Mouse (Mus musculus): Measurements from ENCODE around the gene Kcng4. TPM values are rescaled to one million over a fixed set of nuclear protein-coding genes. Genes with fewer than 3 reads are reported as not detected.

Kcng4 gene
- total RNA-seq, 2 experiments from 2014 or later = 11.4 to 11.8 TPM

DNA sequence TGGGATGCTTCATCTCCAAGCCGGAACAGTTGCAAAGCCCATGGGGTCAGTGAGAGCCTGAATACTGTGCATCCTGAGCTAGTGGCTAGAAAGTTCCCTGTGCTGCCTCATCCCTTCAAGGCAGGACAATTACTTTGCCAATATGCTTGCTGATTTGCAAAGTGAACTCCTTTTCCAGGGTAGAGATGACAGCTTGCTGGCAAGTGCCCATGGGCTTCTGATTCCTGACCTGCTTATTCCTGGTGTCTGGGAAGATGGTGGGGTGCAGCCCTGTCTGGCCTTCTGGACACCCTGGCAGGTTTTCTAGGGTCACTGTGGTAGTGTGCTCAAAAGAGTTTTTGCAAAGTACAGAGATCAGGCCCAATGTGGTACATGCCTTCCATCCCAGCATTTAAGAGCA lies 7.5 kb upstream of the Kcng4 start:
- DNase-seq (ENCODE audit: low spot score) = no peak

DNA sequence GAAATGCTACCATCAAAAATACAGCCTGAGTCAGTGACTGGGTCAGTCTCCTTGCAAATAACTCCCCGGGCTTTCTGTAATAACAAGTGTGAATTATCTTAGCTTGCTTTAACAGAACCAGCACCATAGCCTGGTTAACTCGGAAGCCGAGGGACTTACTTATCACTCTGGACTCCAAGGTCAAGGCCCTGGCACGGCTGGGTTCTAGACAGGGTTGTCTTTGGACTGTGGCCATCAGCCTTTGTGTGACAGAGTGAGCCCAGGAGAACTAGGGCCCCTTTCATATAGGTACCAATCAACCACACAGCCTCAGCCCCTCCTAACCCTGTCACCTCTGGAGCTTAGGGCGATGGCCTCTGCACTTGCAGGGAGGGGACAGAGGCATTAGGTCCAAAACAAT lies 5.6 kb upstream of the Kcng4 start:
- DNase-seq (ENCODE audit: low spot score) = no peak

DNA sequence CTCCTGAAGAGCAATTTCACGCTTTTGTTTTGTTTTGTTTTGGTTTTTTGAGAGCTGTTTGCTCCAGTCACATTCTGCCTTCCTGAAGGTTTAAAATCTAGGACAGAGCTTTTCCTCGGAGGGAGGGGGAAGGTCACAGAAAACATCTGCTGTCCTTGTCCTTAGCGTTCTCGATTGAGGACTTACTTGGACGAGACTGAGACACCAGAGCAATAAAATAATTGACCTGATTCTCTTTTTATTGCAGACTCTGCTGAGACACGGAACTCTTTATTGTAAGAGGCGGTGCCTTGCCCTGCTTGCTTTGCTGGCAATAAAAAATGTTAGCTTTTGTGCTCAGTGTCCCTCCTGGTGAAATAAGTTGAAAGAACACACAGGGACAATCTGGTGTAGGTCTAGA lies 4.3 kb upstream of the Kcng4 start:
- DNase-seq (ENCODE audit: low spot score) = no peak

DNA sequence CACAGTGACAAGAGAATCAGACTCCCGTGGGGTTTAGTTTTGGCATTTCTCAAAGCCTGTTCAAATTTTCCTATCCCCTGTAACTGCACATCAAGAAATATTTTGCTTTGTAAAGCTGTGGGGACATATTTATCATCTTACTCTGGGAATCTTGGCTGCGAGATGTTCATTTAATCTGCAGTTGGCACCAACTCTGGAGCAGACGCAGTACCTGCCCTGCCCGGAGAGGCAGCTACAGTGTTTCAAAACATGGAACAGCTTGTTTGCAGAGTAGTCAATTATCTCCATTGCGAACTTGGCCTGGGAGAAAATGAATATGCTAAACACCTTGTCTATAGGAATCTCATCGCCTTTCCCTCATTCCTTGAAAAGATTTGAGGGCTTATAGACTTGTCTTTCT lies 2.8 kb upstream of the Kcng4 start:
- DNase-seq (ENCODE audit: low spot score) = no peak

DNA sequence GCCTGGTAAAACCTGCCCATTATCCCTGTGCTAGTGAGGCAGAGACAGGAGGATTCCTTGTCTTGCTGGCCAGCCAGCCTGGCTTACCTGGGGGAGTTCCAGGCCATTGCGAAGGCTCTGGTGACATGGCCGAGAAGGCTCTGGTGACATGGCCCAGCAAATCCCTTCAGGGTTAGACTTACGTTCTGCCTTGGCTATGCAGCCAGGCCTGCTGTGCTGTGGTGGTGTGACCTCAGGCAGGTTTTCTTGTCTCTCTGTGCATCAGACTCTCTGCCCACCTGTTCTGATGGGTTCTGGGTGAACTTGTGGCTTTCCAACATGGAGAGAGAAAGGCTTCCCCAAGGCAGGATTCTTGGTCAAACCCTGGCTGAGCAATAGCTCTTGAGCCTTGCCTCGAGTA lies 1.9 kb upstream of the Kcng4 start:
- DNase-seq (ENCODE audit: low spot score) = no peak

DNA sequence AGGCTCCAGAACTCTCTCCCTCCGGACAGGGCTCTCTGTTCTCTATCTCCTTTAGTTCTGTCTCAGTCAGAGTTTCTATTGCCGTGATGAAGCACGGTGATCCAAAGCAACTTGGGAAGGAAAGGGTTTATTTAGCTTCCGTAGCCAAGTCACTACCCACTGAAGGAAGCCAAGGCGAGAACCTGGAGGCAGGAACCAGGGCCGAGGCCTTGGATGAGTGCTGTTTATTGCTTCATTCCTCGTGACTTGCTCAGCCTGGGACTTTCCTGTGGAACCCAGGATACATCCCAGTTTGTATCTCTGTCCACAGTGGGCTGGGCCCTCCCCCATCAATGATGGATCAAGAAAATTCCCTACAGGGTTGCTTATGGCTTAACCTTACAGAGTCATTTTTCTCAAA lies 1.3 kb upstream of the Kcng4 start:
- DNase-seq (ENCODE audit: low spot score) = no peak

DNA sequence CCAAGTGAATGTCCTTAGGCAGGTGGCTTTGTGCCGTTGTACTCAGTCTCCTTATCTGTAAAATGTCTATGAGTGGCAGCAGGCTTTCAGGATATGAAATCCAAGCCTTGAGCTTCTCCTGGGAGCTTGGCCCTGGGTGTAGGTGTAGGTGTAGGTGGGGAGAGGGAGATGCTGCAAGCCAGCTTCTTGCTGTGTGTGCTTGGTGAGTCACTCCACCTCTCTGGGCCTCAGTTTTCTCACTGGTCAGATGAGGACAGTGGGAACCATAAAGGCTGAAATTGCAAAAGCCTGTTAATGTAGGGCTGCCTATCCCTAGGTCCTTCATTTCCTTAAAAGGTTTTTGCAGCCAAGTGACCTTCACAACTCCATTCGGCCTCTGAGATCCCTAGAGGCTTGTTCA lies 478 bp upstream of the Kcng4 start:
- DNase-seq (ENCODE audit: low spot score) = no peak

DNA sequence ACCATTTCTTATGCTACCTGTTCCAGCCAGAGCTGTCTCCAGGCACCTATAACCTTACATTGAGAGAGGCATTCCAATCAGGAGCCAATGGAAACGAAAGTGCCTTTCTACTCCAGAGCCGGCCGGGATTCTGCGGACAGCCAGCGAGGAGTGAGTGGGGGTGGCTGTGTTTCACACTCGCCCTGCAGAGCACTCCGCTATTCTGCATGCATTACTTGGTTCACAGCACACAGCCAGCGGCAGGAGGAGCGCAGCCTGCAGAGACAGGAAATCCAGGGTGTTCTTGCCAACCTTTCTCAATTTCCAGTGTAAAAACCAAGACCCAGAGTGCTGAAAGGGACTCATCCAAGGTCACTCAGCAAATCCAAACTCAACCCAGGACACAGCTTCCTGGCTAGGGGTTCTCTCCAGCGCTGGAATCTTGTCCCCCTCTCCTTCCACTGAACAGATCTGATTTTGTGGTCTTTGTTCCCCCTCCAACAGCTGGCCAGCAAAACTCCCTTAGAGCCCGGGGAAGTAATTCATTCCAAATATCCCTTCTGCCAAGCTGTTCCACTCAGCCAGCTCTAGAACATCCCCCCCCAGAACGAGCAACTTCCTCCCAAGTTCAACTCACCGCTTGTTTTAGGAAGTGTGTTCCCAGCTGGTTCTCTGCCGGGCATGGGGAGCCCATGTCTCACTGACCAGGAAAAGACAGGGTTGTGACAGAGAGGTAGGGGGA lies 704 bp downstream of the Kcng4 start:
- DNase-seq (ENCODE audit: low spot score) = no peak

DNA sequence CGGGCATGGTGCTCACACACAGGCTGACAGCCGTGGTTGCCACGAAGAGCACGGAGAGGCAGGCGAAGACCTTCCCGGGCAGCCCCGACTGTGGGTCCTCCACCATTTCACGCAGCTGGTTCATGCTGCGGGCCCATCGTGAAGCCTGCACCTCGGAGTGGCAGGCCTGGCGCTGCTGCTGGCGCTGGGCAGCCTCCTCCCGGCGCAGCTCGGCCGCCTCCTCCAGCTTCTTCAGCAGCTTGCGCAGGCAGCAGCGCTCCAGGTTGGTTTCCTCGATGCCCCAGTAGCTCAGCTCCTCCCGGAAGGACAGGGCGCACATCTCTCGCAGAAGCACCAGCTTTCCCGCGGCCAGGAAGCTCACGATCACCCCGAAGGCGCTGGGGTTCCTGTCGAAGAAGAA lies 2.6 kb downstream of the Kcng4 start:
- DNase-seq (ENCODE audit: low spot score) = no peak

DNA sequence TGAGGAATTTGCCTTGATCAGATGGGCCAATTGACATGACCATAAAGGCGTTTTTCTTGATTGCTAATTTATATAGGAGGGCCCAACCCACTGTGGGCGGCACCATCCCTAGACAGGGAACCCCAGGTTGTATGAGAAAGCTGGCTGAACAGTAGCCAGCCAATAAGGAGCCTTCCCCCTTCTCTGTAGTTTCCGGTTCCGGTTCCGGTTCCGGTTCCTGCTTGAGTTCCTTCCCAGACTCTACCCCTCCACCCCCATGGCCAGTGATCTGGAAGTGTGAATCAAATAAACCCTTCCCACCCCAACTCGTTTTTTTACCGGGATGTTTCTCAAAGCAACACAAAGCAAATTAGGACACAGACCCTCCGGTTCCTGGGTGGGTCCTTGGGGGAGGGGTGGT lies 3.2 kb downstream of the Kcng4 start:
- no peak for DNase-seq (ENCODE audit: low spot score)

DNA sequence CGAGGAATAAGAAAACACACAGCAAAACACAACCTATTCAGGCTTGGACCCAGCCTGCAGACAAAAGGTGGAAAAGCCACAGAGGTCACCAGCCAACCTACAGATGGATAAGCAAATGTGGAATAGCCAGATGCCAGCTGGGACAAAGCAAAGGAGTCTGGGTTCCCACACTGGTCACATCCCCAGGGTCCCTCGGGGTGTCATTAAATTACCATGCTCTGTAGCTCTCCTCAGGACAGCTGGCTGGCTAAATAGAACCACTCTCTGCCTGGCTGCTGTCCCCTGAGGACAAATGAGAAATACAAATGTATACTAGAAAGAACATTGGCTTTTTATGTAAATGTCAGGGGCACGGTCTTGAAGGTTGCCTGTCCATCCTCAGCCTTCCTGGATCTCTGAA lies 4.6 kb downstream of the Kcng4 start:
- DNase-seq (ENCODE audit: low spot score) = no peak

DNA sequence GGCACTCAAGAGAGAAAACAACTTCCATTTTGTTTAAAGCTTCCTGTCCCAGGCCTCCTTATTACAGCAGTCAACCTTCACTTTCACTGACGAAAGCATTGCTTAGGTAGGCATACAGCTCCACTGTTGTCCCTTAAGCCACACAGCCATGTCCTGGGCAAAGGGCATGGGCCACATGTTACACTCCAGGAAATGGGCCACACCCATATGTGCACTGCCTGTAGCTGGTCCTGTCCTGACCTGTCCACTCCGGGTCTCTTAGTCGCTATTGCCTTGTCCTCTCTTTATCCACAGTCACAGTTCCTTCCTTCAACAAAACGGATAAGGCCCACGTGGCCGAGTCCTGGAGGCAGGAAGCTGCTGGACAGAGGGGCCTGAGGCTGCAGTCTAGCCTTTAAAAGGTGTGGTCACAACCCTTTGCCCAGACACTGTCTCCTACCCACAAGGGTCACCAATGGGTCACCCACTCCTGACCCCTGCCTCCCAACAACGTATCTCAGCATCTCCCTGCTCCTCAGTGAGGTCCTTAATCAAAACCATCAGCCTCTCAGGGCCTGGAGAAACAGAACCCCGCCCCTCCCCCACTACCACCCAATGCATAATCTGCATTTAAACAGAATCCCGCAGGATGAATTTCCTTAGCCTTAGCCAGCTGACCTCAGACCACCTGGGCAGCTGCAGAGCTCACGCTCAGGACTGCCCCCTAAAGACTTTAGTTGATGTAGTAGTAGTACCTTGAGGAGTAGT lies 7.7 kb downstream of the Kcng4 start:
- no peak for DNase-seq (ENCODE audit: low spot score)

DNA sequence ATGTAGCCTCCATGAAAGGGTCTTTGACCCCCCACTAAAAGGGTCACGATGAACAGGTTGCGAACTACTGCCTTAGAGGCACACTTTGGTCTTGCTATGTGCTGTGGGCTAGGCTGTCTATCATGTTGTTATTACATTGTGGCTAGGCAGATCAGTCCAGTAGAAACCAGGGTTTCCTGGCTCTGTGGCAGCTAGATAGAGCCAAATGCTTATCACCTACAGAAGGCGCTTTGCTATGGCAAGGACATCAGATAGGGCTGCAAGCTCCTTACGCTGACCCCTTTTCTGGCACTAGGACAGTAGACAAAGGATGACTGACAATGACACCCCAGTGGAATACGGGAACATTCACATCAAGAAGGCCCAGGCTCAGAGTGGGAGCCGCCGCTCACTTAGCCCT lies 8.3 kb downstream of the Kcng4 start:
- no peak for DNase-seq (ENCODE audit: low spot score)

DNA sequence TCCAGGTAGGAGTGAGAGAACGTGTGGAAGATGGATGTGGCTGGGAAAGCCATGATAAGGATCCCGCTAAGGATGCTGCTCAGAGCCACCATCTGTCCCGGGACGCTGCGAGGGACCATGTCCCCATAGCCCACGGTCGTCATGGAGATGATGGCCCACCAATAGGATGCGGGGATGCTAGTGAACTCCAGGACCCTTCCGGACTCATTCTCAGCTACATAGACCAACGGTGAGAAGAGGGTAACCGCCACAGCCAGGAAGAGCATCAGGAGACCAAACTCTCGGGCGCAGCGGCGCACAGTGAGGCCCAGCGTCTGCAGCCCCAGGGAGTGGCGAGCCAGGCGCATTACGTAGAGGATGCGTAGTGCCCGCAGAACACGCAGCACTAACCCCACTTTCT lies 9.7 kb downstream of the Kcng4 start:
- DNase-seq (ENCODE audit: low spot score) = no peak

DNA sequence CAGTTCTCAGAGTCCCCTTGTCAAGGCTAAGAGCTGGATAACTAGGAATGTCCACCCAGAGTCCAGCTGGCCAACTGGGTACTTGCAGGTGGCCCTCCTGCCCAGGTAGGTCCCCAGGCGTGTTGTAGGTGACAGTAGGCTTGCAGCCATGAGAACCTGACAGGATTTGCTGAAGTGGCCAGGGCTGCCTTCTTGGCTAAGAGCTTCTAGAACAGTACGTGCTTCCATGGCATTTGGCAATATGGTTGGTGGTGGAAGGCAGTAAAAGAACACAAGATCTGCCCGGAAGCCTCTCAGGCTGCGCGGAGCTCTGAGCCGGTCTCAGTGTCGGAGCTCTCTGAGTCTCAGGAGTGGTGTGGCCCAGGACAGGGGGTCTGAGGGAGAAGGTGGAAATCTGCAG lies 10.6 kb downstream of the Kcng4 start:
- DNase-seq (ENCODE audit: low spot score) = peak; percentile 68

DNA sequence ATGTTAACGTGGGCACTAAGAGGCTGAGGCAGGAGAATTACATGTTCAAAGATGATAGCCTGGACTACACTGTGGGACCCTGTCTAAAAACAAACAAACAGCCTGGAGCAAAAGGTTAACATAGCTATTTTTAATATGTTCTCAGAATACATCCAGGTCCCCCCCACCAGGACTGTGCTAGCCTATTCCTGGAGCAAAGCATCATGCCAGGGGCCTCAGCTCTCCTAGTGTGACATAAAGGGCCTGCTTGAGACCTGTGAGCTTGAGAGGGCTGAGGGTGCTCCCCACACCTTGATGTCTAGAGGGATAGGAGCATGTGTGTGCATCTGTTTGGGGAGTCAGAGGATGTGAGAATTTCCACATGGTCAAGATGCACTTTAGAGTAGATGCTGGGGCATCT lies 11.7 kb downstream of the Kcng4 start:
- DNase-seq (ENCODE audit: low spot score) = peak; percentile 50

DNA sequence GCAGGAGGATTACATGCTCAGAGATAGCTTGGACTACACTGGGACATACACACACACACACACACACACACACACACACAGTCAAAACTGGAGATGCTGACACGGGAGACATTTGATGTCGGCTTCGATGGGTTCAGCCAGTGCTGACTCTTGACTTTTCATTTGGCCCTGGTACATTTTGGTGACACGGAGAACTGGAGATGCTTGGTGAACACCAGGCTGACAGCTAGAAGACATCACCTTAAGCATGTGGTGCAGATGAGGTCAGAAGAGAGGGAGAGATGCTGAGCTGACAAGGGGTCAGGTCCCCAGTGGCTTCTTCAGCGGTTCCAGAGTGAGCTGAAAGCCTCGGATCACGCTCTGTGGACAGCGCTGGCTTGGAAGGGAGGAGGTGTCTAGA lies 12.4 kb downstream of the Kcng4 start:
- DNase-seq (ENCODE audit: low spot score) = peak; percentile 67

DNA sequence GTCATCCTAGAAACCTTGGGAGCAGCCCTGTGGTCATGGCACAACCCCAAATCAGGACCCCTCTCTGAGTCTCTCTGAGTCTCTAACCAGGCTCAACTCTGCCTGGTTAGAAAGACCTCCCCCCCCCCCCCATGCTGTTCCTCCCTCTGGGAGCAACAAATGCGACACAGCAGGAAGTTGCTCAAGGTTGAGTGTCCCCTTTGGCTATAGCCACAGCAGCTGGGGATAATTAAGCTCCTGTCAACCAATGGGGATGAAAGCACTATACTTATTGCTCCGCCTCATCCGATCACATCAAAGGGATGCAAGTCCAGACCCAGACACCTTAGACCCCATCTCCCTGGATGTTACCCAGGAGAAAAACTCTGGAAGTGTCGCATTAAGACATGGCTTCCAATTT lies 12.9 kb downstream of the Kcng4 start:
- no peak for DNase-seq (ENCODE audit: low spot score)

DNA sequence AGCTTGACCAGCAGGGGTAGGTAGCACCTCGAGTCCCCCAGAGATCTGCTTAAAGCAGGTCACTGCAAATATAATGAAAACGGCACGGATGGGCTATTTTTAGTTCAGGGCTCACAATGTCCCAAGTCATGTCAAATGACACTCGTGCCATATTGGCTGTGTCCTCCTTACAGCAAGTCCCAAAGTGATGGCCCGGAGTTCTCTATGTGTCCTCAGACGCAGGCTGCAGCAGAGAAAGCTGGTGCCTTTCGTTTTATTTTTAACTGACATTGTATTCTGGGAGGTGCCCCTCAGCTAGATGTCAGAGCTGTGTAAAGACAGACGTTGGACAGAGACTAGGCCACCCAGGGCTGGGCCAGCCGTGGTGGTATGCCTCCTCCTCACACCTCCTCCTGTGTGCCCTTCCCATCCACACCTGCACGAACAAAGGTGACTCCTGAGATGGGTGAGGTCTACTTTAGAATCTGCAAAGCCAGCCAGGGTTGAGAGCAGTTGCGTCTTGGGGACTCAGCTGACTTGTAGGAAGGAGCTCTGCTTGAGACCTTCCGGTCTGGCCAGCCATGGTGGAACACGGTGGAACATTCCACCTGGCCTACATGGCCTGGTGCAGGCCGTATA lies 14.5 kb downstream of the Kcng4 start:
- peak; percentile 57 for DNase-seq (ENCODE audit: low spot score)

DNA sequence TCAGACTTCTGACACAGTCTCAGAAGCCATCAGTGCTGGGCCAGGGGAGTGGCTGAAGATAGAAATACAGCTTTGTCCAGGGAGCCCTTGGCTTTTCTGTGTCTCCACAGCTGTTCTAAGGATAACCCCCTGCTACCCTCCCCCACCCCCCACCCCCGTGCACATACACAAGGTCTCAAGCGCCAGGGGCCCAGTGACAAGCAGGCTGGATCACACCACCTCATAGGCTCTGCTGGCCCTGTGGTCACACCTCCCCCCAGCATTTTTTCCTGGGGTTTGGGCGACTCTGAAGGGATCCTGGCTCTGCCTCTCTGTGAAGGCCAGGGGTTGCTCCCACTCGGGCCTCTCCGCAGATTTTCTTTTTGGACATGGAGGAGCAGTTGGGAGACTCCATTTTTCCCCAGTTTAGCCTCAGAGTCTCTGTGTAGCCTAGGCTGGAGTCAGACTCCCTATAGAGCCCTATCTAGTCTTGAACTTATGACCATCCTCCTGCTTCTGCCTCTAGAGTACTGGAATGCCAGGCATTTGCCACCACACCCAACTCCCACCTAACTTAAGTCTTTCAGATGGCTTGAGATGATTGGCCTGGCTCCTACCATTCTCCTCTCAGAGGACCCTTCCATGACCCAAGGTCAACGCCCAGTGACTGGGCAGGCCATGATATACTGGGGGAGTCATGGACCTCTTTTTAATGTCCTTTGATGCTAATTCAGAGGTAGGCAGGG lies 15.2 kb downstream of the Kcng4 start:
- DNase-seq (ENCODE audit: low spot score) = no peak

DNA sequence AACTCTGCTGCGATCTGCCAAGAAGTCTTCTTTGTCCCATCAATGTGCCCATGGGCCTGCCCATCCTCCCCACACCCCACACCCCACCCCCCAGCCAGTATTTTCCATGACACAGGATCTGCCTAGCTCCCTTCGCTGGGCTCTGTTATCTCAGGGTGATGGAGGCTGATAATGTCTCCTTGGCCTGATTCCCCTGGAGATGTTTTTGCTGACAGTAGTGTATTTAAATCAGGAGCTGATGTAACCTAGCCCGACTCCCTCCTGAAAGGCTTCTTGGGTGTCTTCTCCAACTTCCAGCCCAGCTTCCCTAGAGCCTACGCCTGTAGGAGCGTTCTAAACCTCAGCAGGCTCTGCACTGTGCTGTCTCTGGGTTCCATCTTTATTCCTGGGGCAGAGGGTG lies 16.6 kb downstream of the Kcng4 start:
- peak; percentile 70 for DNase-seq (ENCODE audit: low spot score)

DNA sequence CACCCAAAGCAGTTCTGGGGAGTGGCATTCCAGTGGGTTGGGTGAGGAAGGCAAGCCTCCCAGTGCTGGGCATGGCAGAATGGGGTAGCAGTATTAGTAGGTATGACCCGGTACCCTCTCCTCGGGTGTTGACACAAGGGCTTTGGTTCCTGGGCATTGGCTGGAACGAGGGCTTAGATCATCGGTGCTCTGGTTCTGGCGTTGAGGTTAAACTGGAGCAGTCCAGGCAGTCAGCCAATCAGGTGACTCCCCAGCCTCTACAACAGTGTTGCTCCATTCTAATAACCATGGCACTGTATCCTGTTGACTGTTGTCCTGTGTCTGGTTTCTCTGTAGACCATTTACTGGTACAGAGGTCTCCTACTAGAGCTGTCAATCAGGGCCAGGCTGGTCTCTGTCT lies 17.9 kb downstream of the Kcng4 start:
- peak; percentile 61 for DNase-seq (ENCODE audit: low spot score)
